Mouse (Mus musculus): ENCODE results near the gene Dennd2a.

Gene Dennd2a

DNA sequence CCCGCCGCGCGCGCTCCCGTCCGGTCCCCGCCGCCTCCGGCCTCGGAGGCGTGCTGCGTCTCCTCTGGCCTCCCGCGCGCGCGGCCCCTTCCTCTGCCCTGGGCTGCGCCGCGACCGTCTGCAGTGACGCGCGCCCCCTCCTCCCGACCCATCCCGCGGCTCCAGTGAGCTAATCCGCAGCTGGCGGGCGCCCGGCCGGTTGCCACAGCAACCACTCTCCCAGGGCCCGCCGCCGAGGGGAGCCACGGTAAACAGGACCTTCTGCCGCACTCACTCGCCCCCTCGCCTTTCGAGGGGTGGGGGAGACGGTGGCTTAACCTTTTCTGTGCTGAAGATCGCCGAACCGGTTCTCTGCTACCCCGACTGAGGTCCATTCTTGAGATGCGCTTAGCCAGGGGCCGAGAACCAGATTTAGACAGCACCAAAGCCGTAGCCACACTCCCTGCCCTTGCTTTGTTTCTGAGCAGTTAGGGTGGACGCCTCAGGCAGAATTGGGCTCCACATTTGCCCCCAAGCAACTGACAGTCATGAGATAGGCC, at the start of gene Dennd2a:
TSS of gene Dennd2a (minus strand) at position 145 of the 539 bp plus-strand sequence.
- peak; percentile 68 for DNase-seq

DNA sequence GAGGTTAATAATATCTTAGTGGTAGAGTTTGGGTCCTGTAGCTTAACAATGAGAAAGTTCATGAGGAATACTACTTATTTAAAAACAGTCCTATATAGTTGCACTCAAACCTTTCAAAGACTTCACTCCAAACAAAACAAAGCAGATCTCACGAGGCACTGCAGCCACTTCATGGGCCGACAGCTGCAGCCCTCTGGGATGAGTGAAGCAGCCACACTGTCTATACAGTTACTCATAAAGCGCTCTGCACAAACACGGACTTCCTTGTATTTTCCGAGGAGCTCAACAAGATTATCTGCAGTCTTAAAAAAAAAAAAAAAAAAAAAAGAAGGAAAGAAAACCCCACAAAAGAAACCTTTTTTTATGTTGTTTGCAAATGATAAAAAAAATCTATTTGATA, 49.7 kb upstream of the Dennd2a start:
- DNase-seq: no peak

DNA sequence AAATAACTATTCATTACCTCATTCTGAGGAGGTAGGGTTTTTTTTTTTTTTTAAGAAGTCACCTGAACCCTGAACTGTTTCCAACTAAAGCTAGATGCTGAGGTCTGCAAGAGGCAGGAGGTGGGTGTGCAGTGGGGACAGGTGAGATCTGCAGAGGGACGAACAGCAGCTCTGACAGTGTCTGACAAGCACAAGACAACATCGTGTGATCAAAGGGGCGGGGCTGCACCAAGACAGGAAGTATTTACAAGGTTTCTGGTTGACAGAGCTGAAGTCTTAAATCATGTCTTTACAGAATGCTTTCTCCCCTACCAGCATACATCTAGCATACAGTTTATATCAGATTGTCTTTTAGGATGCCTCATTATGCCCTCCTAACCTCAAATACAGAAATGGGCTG, 49.2 kb upstream of the Dennd2a start:
- no peak for DNase-seq

DNA sequence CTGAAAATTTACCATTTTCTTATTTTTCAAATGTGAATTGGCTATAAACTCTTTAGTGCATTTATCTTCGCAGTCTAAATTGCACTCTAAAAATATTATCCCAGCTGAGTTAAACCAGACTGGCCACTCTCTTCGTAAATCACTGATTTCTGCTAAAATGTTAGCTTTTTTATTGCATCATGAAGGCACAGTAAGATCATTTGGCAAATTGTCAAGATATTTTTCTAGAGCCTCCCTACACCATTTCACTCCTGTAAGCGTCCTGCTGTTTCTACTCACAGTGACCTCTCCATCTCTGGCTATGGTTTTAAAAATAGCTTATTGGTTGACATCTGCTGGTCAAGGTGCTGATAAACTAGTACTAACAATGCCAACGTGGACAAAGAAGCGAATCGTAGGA, 48.4 kb upstream of the Dennd2a start:
- DNase-seq: no peak

DNA sequence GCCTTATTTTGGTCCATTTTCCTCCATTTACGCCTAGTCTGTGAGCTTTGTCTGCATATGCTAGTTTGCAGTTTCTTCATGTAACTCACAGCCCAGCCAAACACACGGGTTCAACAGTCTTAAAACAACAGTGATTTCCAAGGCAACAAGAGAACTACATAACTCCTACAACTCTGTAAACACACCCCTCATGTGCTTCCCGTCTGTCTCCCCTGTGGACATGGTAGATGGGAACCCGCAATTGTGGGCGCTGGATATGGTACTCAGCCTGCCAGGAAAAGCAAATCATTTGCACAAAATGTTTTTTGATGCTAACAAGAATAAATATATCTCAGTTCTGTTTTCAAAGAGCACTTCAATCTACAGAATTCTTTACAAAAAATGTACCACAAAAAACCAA, 46.9 kb upstream of the Dennd2a start:
- DNase-seq: no peak

DNA sequence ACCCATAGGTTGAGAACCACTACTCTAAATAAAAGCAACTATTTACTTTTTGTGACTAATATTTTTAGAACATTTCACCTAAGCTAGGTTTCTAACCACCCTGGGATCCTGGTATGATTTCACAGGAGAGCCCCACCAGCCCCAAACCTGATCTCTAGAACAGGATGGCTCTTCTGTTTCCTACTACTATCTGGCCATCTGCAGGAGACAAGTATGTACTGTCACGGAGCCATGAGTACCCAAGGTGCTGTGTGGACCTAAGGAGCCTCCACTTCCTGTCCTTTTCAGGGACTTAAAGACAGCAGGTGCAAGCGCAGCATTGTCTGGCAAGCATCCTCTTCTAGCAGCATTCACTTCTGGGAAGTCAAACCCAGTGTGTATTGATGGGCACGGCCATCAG, 44.2 kb upstream of the Dennd2a start:
- no peak for DNase-seq

DNA sequence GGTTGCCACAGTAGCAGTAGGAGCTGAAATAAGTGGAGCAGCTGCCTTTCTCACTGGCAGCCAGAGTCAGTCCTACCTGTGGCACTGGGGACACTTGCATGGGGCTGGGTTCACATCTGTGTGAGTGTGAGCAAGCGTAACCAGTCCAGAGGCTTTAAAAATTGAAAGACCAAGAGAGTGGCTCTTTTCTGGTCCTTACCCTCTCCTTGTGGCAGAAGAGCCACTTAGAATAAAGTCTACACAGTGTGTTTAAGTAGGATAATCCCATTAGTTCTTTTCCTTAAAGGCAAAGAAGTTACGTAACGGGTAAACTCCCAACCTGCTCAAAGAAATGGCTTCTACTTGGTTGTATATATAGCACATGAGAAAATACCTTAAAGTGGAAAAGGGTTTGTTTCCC, 43.2 kb upstream of the Dennd2a start:
- DNase-seq: no peak

DNA sequence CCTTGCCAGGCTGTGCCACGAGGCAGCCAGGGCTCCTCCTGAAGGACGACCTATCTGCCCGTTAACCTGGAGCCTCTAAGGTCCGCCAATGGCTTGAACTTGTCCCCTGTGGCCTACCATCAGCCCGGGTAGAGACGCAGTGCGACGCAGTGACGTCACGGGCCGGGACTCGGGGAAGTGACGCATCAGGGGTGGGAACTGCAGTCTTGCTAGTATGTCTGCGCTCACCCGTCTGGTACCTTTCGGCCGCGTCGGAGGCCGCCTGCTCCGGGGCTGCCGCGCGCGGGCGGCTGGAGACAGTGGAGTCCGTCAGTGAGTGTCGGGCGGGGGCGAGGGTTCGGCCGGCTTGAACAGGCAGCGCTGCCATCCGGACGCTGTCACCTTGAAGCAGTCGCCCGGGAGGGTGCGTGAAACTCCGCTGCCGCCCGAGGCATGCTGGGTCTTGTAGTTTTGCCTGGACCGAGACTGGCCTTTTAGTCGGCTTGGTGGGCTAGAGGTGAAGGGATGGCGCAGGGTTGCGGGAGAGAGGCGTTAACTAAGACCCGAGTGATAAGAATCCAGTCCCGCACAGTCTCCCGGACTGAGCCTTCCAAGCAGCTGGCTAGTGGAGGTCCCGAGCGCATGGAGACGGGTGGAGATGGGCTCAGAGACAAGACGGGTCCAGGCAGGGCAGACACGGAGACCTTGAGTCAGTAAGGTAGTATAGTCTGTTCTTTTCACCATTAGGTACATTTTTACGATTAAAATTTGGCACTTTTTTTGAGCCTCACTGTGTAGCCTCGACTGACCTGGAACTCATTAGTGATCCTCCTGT, 34.9 kb upstream of the Dennd2a start, which contains the start of gene Ndufb2:
TSS of gene Ndufb2 (plus strand) at position 174 of the 814 bp plus-strand sequence.
- DNase-seq: peak; percentile 96

DNA sequence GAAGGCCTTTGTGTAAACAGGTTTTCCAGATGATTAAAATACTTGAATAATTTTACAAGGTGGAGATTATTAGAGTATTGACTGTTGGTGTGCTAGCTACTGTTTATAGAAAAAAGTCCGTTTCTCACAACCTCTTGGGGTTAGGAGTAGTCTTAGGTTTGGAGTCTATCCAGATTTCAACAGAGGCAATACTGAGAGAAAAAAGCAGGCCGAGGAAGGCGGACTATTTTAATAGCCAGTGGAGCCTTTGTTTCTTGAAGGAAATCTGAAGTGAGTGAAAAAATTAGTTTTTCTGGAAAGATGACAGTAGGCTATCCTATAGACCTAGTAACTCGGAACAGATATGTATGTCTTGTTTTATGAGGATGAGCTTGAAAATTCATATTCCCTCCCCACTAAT, 33.8 kb upstream of the Dennd2a start:
- DNase-seq: no peak

DNA sequence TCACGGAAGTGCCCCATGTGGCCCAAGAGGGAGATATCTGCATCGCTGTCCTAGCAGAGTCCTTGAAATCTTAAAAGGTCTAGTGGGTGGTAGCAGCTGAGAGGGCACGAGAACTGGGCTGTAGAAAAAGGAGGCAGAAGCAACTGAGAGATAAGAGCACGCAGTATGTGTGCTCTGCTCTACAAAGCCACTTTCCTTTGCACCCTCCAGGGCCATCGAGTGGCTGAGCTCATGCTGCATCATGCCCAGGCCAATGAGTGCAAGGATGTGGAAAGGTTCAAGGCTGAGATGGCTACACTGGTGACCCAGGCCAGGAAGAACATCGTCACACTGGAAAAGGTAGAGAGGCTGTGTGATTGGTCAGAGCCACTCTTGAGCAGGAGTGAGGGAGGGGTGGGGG, 27.9 kb upstream of the Dennd2a start, which contains the start of gene Gm42420:
TSS of gene Gm42420 (plus strand) at position 237 of the 400 bp plus-strand sequence.
- DNase-seq: no peak

DNA sequence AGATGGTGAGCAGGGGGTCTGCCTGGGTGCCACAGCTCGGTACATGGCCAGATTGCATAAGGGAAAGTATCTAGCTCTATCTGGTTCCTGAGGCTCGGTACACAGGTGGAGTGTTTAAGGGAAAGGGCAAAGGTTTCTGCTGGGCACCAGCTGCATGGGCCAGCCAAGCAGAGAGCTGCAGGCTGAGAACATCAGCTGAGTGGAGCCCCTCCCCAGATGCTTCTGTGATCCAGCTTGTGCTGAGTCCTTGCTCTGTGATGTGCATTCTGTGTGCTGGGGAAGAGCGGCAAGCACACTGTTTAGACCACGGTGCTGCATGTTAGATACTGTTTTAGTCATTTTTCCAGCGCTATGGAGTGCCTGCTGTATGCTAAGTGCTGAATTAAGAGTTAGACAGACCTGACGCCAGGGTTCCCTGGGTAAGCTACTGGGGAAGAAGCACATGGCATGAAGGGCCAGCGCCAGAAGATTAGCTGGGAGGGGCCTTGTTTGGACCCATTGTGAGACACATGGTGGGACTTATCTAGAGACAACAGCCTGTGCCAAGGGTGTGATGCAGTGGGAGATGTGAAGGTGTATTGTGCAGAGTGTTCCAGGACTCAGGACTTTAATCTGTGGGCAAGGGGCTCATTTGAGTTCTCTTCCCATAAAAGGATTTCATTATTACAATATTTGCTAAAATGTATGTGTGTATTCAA, 23.6 kb upstream of the Dennd2a start:
- DNase-seq: no peak

DNA sequence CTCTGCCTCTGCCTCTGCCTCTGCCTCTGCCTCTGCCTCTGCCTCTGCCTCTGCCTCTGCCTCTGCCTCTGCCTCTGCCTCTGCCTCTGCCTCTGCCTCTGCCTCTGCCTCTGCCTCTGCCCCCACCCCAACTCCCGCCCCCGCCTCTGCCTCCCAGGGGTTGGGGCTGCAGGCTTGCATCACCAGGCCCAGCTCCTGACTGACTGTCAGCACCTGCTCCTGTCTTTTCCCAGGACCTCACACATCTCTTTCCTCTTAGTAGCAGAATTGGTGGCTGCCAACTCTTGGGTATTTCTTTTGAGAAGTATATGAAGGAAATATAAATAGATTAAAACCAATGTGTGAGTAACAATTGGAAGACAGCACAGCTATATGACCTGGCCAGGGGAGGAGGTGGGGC, 22.9 kb upstream of the Dennd2a start:
- no peak for DNase-seq

DNA sequence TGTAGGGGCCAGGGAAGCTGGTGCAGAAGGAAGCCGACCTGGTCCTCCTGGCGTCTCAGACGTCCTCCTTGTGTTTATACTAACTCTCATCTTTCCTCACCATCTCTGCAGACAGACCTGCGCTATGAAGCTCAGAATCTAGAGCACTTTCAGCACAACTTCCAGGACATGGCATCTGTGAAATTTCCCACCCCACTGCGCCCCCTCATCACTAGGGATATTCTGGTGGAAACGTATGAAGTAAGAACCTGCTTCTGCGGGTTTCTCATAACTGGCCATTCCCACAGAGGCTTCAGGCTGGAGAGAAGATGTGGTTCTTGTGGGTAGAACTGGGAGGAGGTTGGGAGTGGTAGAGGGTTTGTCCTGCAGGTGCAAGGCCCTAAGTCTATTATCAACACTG, 21.9 kb upstream of the Dennd2a start:
- no peak for DNase-seq

DNA sequence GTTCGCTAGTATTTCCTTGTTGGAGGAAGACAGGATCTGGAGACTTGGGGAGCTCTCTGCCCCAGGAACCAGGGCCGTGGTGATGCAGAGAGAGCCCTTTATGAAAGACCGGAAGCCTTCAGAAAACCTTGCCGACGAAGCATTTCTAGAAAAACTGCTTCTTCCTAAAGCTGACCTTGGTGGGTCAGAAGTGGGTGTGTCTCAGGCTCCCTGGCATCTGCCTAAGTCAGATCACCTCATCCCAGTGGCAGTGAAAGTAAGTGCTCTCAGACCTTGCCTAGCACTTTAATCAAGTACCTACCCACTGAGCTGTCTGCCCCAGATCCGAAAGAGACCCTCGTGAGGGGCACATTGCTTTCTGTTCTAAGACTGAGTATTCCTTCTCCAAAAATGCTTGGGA, 17.3 kb upstream of the Dennd2a start:
- no peak for DNase-seq

DNA sequence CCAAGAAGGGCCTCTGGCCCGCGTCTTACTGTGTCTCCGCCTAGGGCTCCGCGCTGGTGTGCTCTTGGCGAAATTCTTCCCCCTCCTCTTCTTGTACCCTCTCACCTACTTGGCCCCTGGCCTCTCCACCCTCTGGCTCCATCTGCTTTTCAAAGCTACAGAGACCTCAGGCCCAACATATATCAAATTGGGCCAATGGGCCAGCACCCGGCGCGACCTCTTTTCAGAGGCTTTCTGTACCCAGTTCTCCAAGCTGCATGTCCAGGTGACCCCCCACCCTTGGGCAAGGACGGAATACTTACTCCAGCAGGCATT, 16.8 kb upstream of the Dennd2a start:
- peak; percentile 46 for DNase-seq

DNA sequence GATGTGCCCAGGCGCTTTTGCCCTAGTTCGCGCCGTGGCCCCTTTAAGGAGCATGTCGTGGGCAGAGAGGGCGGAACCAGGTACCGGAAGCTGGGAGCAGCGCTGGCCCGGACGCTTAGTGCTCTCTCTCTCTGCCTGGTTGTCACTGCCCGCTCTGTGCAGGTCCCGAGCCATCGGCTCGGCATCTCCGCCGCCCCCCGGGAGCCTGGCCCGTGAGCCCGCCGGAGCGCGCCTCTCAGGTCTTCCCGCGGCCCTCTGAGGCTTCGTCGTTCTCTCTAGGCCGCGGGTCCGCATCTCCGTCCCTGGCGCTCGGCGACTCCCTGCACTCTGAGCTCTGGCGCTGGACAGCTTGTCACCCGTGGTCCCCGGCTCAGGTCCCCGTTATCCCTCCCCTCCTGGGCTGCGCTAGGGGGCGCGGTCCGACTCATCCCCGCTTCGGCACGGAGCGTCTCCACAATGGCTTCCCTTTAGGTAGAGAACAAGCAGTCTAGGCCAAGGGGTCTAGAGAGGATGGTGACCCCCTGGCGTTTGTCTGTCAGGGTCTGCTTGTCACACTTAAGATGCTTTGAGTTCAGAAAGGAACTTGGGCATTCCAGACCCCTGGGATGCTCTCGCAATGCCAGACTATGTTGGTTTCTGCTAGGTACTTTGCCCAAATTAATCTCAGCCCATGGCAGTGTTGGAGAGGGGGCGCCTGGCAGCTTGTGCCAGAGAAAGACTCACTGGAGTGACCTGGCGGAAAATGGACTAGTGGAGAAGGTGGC, 16.3 kb upstream of the Dennd2a start, which contains the start of gene Adck2:
TSS of gene Adck2 (plus strand) at position 83 of the 764 bp plus-strand sequence.
- DNase-seq: peak; percentile 83

DNA sequence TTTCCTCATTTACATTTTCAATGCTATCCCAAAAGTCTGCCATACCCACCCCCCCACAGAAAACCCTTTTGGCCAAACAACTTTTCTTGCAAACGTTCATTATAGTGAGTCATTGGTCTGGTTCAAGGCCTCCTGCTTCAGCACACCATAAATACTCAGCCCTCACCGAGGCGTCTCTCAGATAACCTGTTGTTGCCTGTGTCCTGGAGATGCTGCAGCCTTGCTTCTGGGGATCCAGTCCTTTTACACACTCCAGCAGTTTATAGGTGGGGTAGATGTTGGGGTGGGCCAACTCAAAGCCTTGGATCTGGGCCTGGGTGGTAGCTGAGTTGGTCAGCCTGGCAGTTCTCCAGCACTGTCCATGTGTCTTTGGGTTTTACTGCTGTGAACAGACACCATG, 12.8 kb upstream of the Dennd2a start:
- no peak for DNase-seq

DNA sequence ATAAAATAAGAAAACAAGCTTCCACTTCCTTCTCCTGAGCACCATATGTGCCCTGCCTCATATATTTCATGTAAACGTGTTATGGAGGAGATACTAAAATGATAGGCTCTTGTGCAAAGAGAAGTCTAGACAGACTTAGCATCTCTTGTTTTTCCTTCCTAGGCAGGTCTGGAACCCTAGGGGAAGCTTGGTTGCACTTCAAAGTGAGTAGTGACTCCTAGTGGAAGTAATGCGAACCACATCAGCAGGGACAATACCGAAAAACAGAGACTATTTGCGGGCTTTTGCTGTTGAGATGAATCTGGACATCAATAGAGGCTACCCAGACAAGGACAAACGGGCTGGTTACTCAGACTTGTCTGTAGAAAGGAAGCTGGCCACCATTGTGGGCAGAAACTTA, 9.9 kb upstream of the Dennd2a start:
- peak; percentile 63 for DNase-seq

DNA sequence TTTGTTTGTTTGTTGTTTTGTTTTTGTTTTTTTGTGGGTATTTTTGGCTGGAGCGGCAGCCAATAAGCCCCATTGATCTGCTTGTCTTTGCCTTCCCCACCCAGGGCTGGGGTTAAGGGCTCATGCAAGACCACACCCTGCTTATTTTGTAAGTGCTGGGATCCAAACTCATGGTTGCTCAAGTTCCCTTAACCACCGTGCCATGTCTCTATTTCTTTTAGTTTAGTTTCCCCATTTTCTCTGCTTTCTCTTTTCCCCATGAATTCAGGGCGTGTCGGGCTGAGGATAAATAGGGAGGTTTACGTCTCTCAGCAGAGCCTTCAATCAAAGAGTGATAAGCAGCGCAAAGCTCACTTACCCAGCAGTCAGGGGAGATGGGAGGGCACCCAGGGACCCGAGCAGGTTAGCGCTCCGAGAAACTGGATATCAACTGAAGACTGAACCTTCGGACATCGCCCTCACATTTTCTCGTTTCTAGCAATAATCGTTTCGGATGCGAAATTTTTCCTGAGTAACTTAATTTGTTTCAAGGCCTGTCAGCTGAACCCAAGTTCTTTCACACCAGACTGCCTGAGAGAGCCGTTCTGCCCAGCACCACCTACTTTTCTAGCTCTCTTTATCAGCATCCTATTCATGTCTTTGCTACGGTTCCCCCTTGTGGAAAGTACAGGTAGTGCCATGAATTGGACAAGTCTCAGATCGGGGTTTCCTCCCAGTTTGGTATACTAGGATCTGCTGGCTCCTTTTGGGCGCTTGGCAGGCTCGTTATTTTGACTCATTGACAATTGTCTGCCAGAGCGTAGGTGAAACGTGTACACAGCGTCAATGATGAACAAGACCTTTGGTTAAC, 4.7 kb upstream of the Dennd2a start:
- peak; percentile 95 for DNase-seq

DNA sequence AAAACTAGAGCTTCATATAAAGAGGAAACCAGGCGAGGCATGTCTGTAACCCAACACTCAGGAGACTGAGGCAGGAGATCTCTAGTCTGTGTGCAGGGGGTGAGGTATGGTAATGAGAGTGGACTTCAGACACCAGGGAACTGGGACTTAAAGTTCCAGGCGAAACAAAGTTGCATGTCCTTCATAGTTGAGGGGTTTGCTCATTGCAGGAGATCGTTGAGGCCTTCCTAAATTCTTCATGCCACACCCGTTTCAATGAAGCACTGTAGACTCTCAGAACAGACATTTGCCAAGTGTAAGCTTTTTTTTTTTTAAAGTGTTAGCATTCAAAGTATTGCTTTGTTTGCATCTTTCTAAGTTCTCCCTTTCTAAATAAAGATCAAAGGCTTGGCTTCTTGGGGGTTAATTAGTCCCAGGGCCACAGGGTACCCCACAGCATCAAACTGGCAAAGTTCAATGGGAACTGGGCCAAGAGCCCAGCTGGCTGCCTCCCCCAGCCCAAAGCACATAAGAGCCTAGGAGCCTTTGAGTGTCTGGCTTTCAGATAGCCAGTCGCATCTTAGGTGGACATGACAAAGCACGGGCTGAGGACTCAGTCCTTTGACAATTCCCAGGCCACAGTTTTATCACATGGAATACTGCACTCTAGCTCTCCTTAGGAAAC, 1.7 kb upstream of the Dennd2a start:
- no peak for DNase-seq

DNA sequence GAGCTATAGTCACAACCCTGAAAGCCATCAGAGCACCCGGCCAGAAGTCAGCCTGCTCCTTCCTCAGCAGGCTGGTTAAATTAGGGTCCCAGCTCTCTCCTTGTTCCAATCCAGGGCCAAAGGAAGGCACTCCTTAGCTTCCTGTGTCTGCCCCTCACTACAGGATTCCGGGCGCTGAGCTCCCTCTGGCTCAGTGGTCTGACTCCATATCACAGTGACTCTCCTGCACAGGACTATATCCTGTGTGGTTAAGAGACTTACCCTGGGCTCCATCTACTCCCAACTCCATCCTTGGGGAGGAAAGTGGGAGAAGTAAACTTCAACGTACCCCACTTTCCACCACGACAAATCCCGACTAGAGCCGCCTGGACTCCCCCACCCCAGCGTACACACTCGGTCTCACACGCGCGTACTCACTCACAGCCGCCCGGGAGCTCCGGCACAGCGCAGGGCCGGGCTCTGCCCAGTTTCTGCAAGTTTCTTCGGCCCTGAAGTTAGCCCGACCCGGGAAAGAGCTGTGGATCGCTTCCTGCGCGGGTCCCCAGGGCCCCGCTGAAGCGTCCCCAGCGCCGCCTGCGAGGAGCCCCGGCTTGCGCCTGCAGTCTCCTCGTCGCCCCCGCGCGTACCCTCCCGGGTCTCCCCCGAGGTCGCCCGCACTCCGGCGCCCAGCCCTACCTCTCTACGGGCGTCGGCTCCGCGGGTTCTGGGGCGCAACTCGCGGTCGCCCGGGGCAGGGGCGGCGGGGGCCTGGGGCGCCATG, 587 bp downstream of the Dennd2a start:
- no peak for DNase-seq
